Mouse (Mus musculus) stomach, embryonic 16.5 days (tissue): ENCODE measurements at regions not wholly inside any gene's neighbourhood (a gene's known extent, or its start where the extent isn't known, plus 50 kb on each side); places are given as distances from the start of the nearest gene placed in this dataset.

Experiments
- ATAC-seq: fragments of 200-750 bp; cut with Nextera tagmentation; 2 replicates; pipeline ENCODE4 v1.8.0; 2017; ENCODE audit warnings: moderate number of reproducible peaks, moderate TSS enrichment; ENCODE audit not compliant: insufficient read depth, low FRiP score
- H3K27ac ChIP-seq: fragments of 300-500 bp; sonication (generic); 2 replicates; pipeline ENCODE4 v1.5.1; 2014; ENCODE audit warnings: low read length
- H3K27me3 ChIP-seq: fragments of 300-500 bp; sonication (generic); 2 replicates; pipeline ENCODE4 v1.6.1; 2014; ENCODE audit warnings: low read length, control low read depth, mixed read lengths; ENCODE audit not compliant: control insufficient read depth, insufficient read depth
- H3K36me3 ChIP-seq: fragments of 300-500 bp; sonication (generic); 2 replicates; pipeline ENCODE4 v1.6.1; 2014; ENCODE audit warnings: low read length; ENCODE audit not compliant: control insufficient read depth, insufficient read depth
- H3K4me1 ChIP-seq: fragments of 300-500 bp; sonication (generic); 2 replicates; pipeline ENCODE4 v1.6.1; 2014; ENCODE audit warnings: low read length, control low read depth, mixed read lengths; ENCODE audit not compliant: control insufficient read depth, insufficient read depth
- H3K4me2 ChIP-seq: fragments of 300-500 bp; sonication (generic); 2 replicates; pipeline ENCODE4 v1.6.1; 2014; ENCODE audit warnings: low read depth, low read length, mixed read lengths
- H3K4me3 ChIP-seq: fragments of 300-500 bp; sonication (generic); replicated peaks from 2 replicates; pipeline ENCODE4 v1.5.1; 2014; ENCODE audit warnings: mild to moderate bottlenecking, low read length
- H3K9ac ChIP-seq: fragments of 300-500 bp; sonication (generic); 2 replicates; pipeline ENCODE4 v1.6.1; 2014; ENCODE audit warnings: low read length
- H3K9me3 ChIP-seq: fragments of 300-500 bp; sonication (generic); replicated peaks from 2 replicates; pipeline ENCODE4 v1.6.1; 2016; ENCODE audit warnings: low read length, control low read depth; ENCODE audit not compliant: control insufficient read depth
- WGBS: fragments of 180-500 bp; shearing (Covaris S2); extraction: QIAGEN DNeasy Blood & Tissue Kit; methylation state at CpG from one replicate; pipeline ENCODE4 v1.1.7; 2014; 5-methylcytosine and 5-hydroxymethylcytosine counted together

GRCm38 (mm10) chr11:20935910-20936309, 105.1 kb upstream of the Lgalsl start:
- no peak for ATAC-seq
- Histone ChIP-seq H3K27ac (no peak overlapping the region), H3K9me3 (no peaks in the 10 kb centered on the region), H3K9ac (no peak overlapping the region), H3K4me2 (no peak overlapping the region), H3K4me3 (no peak overlapping the region), H3K36me3 (no peaks in the 10 kb centered on the region), H3K27me3 (no peaks in the 10 kb centered on the region), H3K4me1 (no peaks in the 10 kb centered on the region)
- 90% methylated on average over 2 of the region's 2 CpGs for WGBS

GRCm38 (mm10) chr11:20936996-20937395, 106.1 kb upstream of the Lgalsl start:
- no peaks in the 10 kb centered on the region for H3K4me1 ChIP-seq
- no peaks in the 10 kb centered on the region for H3K27me3 ChIP-seq
- 64% methylated on average over 1 of the region's 1 CpGs for WGBS
- H3K36me3 ChIP-seq = no peaks in the 10 kb centered on the region
- no peaks in the 10 kb centered on the region for H3K9me3 ChIP-seq
- no peak overlapping the region for H3K9ac ChIP-seq
- ATAC-seq = no peak
- no peak overlapping the region for H3K4me3 ChIP-seq
- no peak overlapping the region for H3K4me2 ChIP-seq
- H3K27ac ChIP-seq = no peak overlapping the region

GRCm38 (mm10) chr11:20937942-20938341, 107.1 kb upstream of the Lgalsl start:
- no peak overlapping the region for H3K9ac ChIP-seq
- H3K4me2 ChIP-seq = no peak overlapping the region
- no peaks in the 10 kb centered on the region for H3K9me3 ChIP-seq
- H3K4me1 ChIP-seq = no peaks in the 10 kb centered on the region
- no peak overlapping the region for H3K27ac ChIP-seq
- H3K4me3 ChIP-seq = no peak overlapping the region
- peak; percentile 60; the same call in 1 of the 2 replicates for ATAC-seq
- H3K27me3 ChIP-seq = no peaks in the 10 kb centered on the region
- 73% methylated on average over 4 of the region's 4 CpGs for WGBS
- H3K36me3 ChIP-seq = no peaks in the 10 kb centered on the region

- no peak overlapping the region for H3K9ac ChIP-seq
- H3K27ac ChIP-seq = no peak overlapping the region
- no peaks in the 10 kb centered on the region for H3K9me3 ChIP-seq
- H3K4me1 ChIP-seq = no peaks in the 10 kb centered on the region
- ATAC-seq = no peak
- no peaks in the 10 kb centered on the region for H3K36me3 ChIP-seq
- no peak overlapping the region for H3K4me3 ChIP-seq
- WGBS = 81% methylated on average over 4 of the region's 4 CpGs
- no peaks in the 10 kb centered on the region for H3K27me3 ChIP-seq
- H3K4me2 ChIP-seq = no peak overlapping the region
Observed at GRCm38 (mm10) chr11:20939644-20940043, 108.8 kb upstream of the Lgalsl start.

- H3K36me3 ChIP-seq = no peaks in the 10 kb centered on the region
- no peaks in the 10 kb centered on the region for H3K4me1 ChIP-seq
- no peak overlapping the region for H3K27ac ChIP-seq
- no peaks in the 10 kb centered on the region for H3K27me3 ChIP-seq
- no peak for ATAC-seq
- WGBS = 55% methylated on average over 4 of the region's 4 CpGs
- H3K4me3 ChIP-seq = no peak overlapping the region
- no peak overlapping the region for H3K4me2 ChIP-seq
- no peak overlapping the region for H3K9ac ChIP-seq
- no peaks in the 10 kb centered on the region for H3K9me3 ChIP-seq
Observed at GRCm38 (mm10) chr11:20941546-20941945, 110.7 kb upstream of the Lgalsl start.

- no peak for ATAC-seq
- H3K4me2 ChIP-seq = no peak overlapping the region
- no peak overlapping the region for H3K27ac ChIP-seq
- H3K4me3 ChIP-seq = no peak overlapping the region
- no peak overlapping the region for H3K9ac ChIP-seq
- no peaks in the 10 kb centered on the region for H3K36me3 ChIP-seq
- no peaks in the 10 kb centered on the region for H3K27me3 ChIP-seq
- no peaks in the 10 kb centered on the region for H3K9me3 ChIP-seq
- WGBS = 50% methylated on average over 8 of the region's 8 CpGs
- peaks cover 9% of the 10 kb centered on the region for H3K4me1 ChIP-seq
Observed at GRCm38 (mm10) chr11:20955561-20955960, 124.7 kb upstream of the Lgalsl start.

GRCm38 (mm10) chr11:20957766-20958165, 126.9 kb upstream of the Lgalsl start:
- H3K27me3 ChIP-seq = no peaks in the 10 kb centered on the region
- H3K4me2 ChIP-seq = peak overlapping the region; percentile 37
- ATAC-seq = peak; percentile 42; the same call in 1 of the 2 replicates
- no peaks in the 10 kb centered on the region for H3K36me3 ChIP-seq
- H3K9ac ChIP-seq = peak overlapping the region; percentile 36; the same call in 1 of the 2 replicates
- no peaks in the 10 kb centered on the region for H3K9me3 ChIP-seq
- no peak overlapping the region for H3K4me3 ChIP-seq
- WGBS = 23% methylated on average over 2 of the region's 2 CpGs
- peak overlapping the region; percentile 84 for H3K27ac ChIP-seq
- peaks cover 9% of the 10 kb centered on the region for H3K4me1 ChIP-seq

GRCm38 (mm10) chr11:20958233-20958632, 127.4 kb upstream of the Lgalsl start:
- 6% methylated on average over 5 of the region's 5 CpGs for WGBS
- Histone ChIP-seq H3K27me3 (no peaks in the 10 kb centered on the region), H3K4me1 (peaks cover 9% of the 10 kb centered on the region), H3K27ac (peak overlapping the region; percentile 84), H3K4me2 (peak overlapping the region; percentile 37), H3K4me3 (no peak overlapping the region), H3K9me3 (no peaks in the 10 kb centered on the region), H3K9ac (peak overlapping the region; percentile 36; the same call in 1 of the 2 replicates), H3K36me3 (no peaks in the 10 kb centered on the region)
- peak; percentile 52 for ATAC-seq

- Histone ChIP-seq H3K4me1 (peaks cover 9% of the 10 kb centered on the region), H3K27me3 (no peaks in the 10 kb centered on the region), H3K36me3 (no peaks in the 10 kb centered on the region), H3K27ac (no peak overlapping the region), H3K4me2 (no peak overlapping the region), H3K9me3 (0 out of 2 replicates have a peak, but pooled peaks cover 4% of the 10 kb centered on the region), H3K9ac (no peak overlapping the region), H3K4me3 (no peak overlapping the region)
- WGBS = 72% methylated on average over 2 of the region's 2 CpGs
- no peak for ATAC-seq
Observed at GRCm38 (mm10) chr11:20960066-20960465, 129.2 kb upstream of the Lgalsl start.

- no peak overlapping the region for H3K27ac ChIP-seq
- no peak overlapping the region for H3K4me3 ChIP-seq
- ATAC-seq = no peak
- H3K27me3 ChIP-seq = no peaks in the 10 kb centered on the region
- H3K9me3 ChIP-seq = 0 out of 2 replicates have a peak, but pooled peaks cover 4% of the 10 kb centered on the region
- H3K36me3 ChIP-seq = no peaks in the 10 kb centered on the region
- no peak overlapping the region for H3K4me2 ChIP-seq
- WGBS = 44% methylated on average over 5 of the region's 5 CpGs
- H3K9ac ChIP-seq = no peak overlapping the region
- peaks cover 8% of the 10 kb centered on the region for H3K4me1 ChIP-seq
Observed at GRCm38 (mm10) chr11:20960750-20961149, 129.9 kb upstream of the Lgalsl start.
